Mouse (Mus musculus) kidney, postnatal 0 days (tissue): ENCODE data around the gene Trabd. TPM values are rescaled to one million over a fixed set of nuclear protein-coding genes. Genes with fewer than 3 reads are reported as not detected.

Source experiments
- ATAC-seq: fragments of 200-750 bp; cut with Nextera tagmentation; replicated peaks from 2 replicates; pipeline ENCODE4 v1.8.0; 2017; ENCODE audit warnings: low read depth, moderate number of reproducible peaks, moderate TSS enrichment, moderate library complexity; ENCODE audit not compliant: low FRiP score
- DNase-seq: peaks from one replicate; pipeline ENCODE4 v3.0.0-alpha.2; 2016; ENCODE audit warnings: low spot score
- H3K27ac ChIP-seq: fragments of 300-500 bp; sonication (generic); 2 replicates; pipeline ENCODE4 v1.5.1; 2014; ENCODE audit warnings: mild to moderate bottlenecking
- H3K27me3 ChIP-seq: fragments of 300-500 bp; sonication (generic); 2 replicates; pipeline ENCODE4 v1.6.1; 2014; ENCODE audit warnings: low read length, mixed read lengths; ENCODE audit not compliant: insufficient read depth
- H3K36me3 ChIP-seq: fragments of 300-500 bp; sonication (generic); 2 replicates; pipeline ENCODE4 v1.6.1; 2014; ENCODE audit warnings: low read length, mixed read lengths; ENCODE audit not compliant: insufficient read depth
- H3K4me1 ChIP-seq: fragments of 300-500 bp; sonication (generic); replicated peaks from 2 replicates; pipeline ENCODE4 v1.6.1; 2014; ENCODE audit warnings: antibody characterized with exemption, low read length, mixed read lengths; ENCODE audit not compliant: insufficient read depth
- H3K4me2 ChIP-seq: fragments of 300-500 bp; sonication (generic); 2 replicates; pipeline ENCODE4 v1.6.1; 2014; ENCODE audit warnings: mild to moderate bottlenecking, low read length, moderate library complexity, mixed read lengths
- H3K4me3 ChIP-seq: fragments of 300-500 bp; sonication (generic); replicated peaks from 2 replicates; pipeline ENCODE4 v1.5.1; 2014; ENCODE audit warnings: low read depth, low read length
- H3K9ac ChIP-seq: fragments of 300-500 bp; sonication (generic); 2 replicates; pipeline ENCODE4 v1.6.1; 2014; ENCODE audit warnings: low read depth, low read length
- H3K9me3 ChIP-seq: fragments of 300-500 bp; sonication (generic); replicated peaks from 2 replicates; pipeline ENCODE4 v1.6.1; 2016; ENCODE audit warnings: low read length, inconsistent platforms, mixed read lengths
- CTCF ChIP-seq: IDR thresholded peaks from 2 replicates; pipeline ENCODE4 v1.5.1; 2016; ENCODE audit warnings: antibody characterized with exemption, low read depth, mild to moderate bottlenecking, moderate library complexity
- WGBS: fragments of 180-500 bp; shearing (Covaris S2); extraction: QIAGEN DNeasy Blood & Tissue Kit; methylation state at CpG from one replicate; pipeline ENCODE4 v1.1.7; 2014; 5-methylcytosine and 5-hydroxymethylcytosine counted together
- polyA plus RNA-seq: library from polyadenylated mRNA; unstranded; fragments of >200 nt; fragmentation: Nextera tagmentation; extraction: Ambion mirVana; gene quantifications from 2 replicates; pipeline ENCODE4 v1.2.1, GENCODE M21; 2015

Trabd gene
- polyA plus RNA-seq, 1 experiment from 2014 or later, result 48.9 TPM

DNA sequence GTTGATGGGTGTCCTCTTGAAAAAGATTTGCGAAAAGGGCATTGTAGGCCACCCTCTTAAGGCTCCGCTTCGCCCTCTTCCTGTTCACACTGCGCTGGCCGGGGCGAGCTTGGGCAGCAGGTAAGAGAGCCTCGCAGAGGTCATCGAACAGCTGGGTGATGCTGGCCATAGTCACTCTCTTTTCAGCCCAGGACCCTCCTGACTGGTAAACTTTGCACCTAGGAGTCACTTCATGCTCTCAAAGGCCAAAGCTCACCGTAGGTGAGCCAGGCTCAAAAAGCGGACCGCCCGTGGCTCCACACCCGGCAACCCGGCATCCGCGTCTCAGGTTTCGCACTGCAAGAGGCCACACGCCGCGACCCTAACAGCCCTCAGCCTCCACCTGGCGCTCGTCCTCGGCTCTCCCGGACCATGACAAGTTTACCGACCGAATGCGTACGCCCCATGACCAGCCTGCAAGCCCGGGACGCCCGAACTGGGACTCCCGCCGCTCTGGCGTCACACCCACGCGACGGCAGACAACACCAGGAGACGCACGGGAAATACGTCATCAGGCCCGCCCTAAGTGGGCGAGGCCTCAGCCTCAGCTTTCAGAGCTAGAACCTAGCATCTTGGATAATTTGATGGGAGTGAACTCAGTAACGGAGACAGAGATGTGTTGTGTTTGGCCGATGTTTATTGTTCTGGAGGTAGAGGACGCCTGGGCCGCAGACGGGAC, 47.9 kb downstream of the Trabd start, which contains the start of gene Tubgcp6:
Gene Tubgcp6 (minus strand): TSS at position 464 of the 718 bp plus-strand sequence.
- 0% methylated on average over 47 of the region's 47 CpGs for WGBS
- DNase-seq (peak; percentile 93), ATAC-seq (peak; percentile 86)
- TF ChIP-seq CTCF, result no peak
- Histone ChIP-seq H3K4me2 (peak within 1 kb of the TSS; percentile 71), H3K4me1 (peaks cover 24% of the 10 kb centered on the region), H3K36me3 (peaks cover 3% of the 10 kb centered on the region; the same call in 1 of the 2 replicates), H3K4me3 (peak within 1 kb of the TSS; percentile 79), H3K9ac (peak within 1 kb of the TSS; percentile 79), H3K27ac (peak within 1 kb of the TSS; percentile 78), H3K9me3 (no peaks in the 10 kb centered on the region), H3K27me3 (no peaks in the 10 kb centered on the region)

DNA sequence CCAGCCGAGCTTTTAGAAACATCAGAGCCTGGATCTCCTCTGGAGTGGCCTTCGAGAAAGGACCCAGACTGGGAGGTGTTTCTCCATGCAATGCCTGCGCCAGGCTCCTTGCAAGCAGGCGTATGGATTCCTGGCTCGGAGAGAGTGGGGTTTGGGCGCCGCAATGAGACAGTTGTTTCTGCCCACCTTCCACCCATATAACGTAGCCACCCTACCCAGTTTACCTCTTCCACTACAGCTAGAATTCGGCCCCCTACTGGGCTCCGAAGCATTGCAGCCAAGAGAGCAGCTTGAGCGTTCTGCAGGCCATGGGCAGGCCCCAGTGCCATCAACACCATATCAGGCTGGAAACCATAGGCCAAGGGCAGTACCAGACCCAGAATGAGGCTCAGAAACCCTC, 48.7 kb downstream of the Trabd start:
- ATAC-seq (no peak), DNase-seq (peak; percentile 75)
- peak overlapping the region; percentile 78 for H3K27ac ChIP-seq
- peaks cover 3% of the 10 kb centered on the region; the same call in 1 of the 2 replicates for H3K36me3 ChIP-seq
- H3K9me3 ChIP-seq, result no peaks in the 10 kb centered on the region
- peaks cover 27% of the 10 kb centered on the region for H3K4me1 ChIP-seq
- H3K9ac ChIP-seq, result peak overlapping the region; percentile 79
- peak overlapping the region; percentile 71 for H3K4me2 ChIP-seq
- peak overlapping the region; percentile 79 for H3K4me3 ChIP-seq
- peak; percentile 64 for TF ChIP-seq CTCF
- WGBS, result 24% methylated on average over 11 of the region's 11 CpGs
- H3K27me3 ChIP-seq, result no peaks in the 10 kb centered on the region

DNA sequence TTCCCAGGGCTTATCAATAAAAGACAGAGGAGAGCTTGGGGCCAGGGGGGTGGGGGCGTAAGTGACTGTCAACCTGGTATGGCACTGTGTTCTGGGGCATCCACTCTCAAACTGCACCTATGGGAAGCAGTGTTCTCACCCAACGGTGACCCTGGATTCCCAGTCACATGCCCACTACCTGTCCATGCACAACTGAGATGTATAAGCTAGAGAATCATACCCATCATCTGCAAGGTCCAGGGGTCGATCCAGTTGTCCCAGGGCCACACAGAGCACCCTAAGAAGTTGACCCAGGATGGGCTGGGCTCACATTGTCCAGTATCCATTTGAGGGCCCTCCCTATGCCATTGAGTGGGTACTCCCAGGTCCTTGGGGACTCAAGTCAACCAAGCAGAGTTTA, 49.4 kb downstream of the Trabd start:
- peaks cover 31% of the 10 kb centered on the region for H3K4me1 ChIP-seq
- H3K27me3 ChIP-seq, result no peaks in the 10 kb centered on the region
- no peak for TF ChIP-seq CTCF
- WGBS, result 94% methylated on average over 3 of the region's 3 CpGs
- H3K4me3 ChIP-seq, result no peak overlapping the region
- ATAC-seq (no peak), DNase-seq (no peak)
- H3K36me3 ChIP-seq, result peaks cover 3% of the 10 kb centered on the region; the same call in 1 of the 2 replicates
- no peak overlapping the region for H3K27ac ChIP-seq
- H3K4me2 ChIP-seq, result no peak overlapping the region
- no peaks in the 10 kb centered on the region for H3K9me3 ChIP-seq
- H3K9ac ChIP-seq, result 0 out of 2 replicates have a peak overlapping the region, but pooled peaks have one; percentile 79

- Histone ChIP-seq H3K4me3 (no peak overlapping the region), H3K27ac (no peak overlapping the region), H3K4me1 (peaks cover 31% of the 10 kb centered on the region), H3K27me3 (no peaks in the 10 kb centered on the region), H3K9ac (no peak overlapping the region), H3K4me2 (no peak overlapping the region), H3K36me3 (no peaks in the 10 kb centered on the region), H3K9me3 (no peaks in the 10 kb centered on the region)
- no peak for DNase-seq
- TF ChIP-seq CTCF, result no peak
- WGBS, result 96% methylated on average over 9 of the region's 9 CpGs
- ATAC-seq, result no peak
Measured at GRCm38 (mm10) chr15:89125351-89125750, 50.4 kb downstream of the Trabd start.

- 87% methylated on average over 8 of the region's 8 CpGs for WGBS
- DNase-seq (no peak), ATAC-seq (no peak)
- Histone ChIP-seq H3K9ac (no peak overlapping the region), H3K4me3 (no peak overlapping the region), H3K36me3 (no peaks in the 10 kb centered on the region), H3K27ac (no peak overlapping the region), H3K4me1 (peaks cover 25% of the 10 kb centered on the region), H3K4me2 (no peak overlapping the region), H3K9me3 (no peaks in the 10 kb centered on the region), H3K27me3 (no peaks in the 10 kb centered on the region)
- no peak for TF ChIP-seq CTCF
Measured at GRCm38 (mm10) chr15:89126622-89127021, 51.7 kb downstream of the Trabd start.

GRCm38 (mm10) chr15:89127364-89127940, 52.5 kb downstream of the Trabd start:
- 72% methylated on average over 8 of the region's 8 CpGs for WGBS

More at GRCm38 (mm10) chr15:89127364-89127940, 52.5 kb downstream of the Trabd start:
- H3K4me1 ChIP-seq, result peaks cover 16% of the 10 kb centered on the region; the same call in 1 of the 2 replicates
- no peak for TF ChIP-seq CTCF
- ATAC-seq (no peak), DNase-seq (no peak)
- H3K27ac ChIP-seq, result no peak overlapping the region
- H3K36me3 ChIP-seq, result no peaks in the 10 kb centered on the region
- H3K9me3 ChIP-seq, result no peaks in the 10 kb centered on the region
- H3K9ac ChIP-seq, result peak overlapping the region; percentile 67
- no peaks in the 10 kb centered on the region for H3K27me3 ChIP-seq
- H3K4me2 ChIP-seq, result peak overlapping the region; percentile 81
- peak overlapping the region; percentile 57; the same call in 1 of the 2 replicates for H3K4me3 ChIP-seq
